Mouse (Mus musculus): ENCODE results near the gene Ptpra.
"Not testable (repeated sequence)": the region's sequence is repeated elsewhere in the genome, so short reads cannot be mapped to it uniquely, and the experiment has no call there.

The Ptpra gene

GRCm38 (mm10) chr2:130564063-130564462 lies 114.0 kb downstream of the Ptpra start:
- DNase-seq: no peak

- no peak for DNase-seq
These were observed 114.9 kb downstream of the Ptpra start for GRCm38 (mm10) chr2:130564983-130565382.

GRCm38 (mm10) chr2:130568921-130569320 lies 118.8 kb downstream of the Ptpra start:
- no peak for DNase-seq

GRCm38 (mm10) chr2:130569926-130570325 lies 119.8 kb downstream of the Ptpra start:
- DNase-seq: no peak

- no peak for DNase-seq
These were observed 124.9 kb downstream of the Ptpra start for GRCm38 (mm10) chr2:130574960-130575359.

- DNase-seq: no peak
These were observed 125.8 kb downstream of the Ptpra start, which contains the start of gene Oxt for GRCm38 (mm10) chr2:130575873-130576272. TSS of gene Oxt (plus strand) at chr2:130576173.

- DNase-seq: not testable (repeated sequence)
These were observed 126.5 kb downstream of the Ptpra start for GRCm38 (mm10) chr2:130576564-130576963.

GRCm38 (mm10) chr2:130577021-130577420 lies 126.9 kb downstream of the Ptpra start:
- DNase-seq: no peak

- DNase-seq: peak; percentile 63 to 65
These were observed 127.6 kb downstream of the Ptpra start for GRCm38 (mm10) chr2:130577632-130578031.

- DNase-seq: peak; percentile 42 to 69
These were observed 128.1 kb downstream of the Ptpra start for GRCm38 (mm10) chr2:130578148-130578547.

GRCm38 (mm10) chr2:130579791-130580190 lies 129.7 kb downstream of the Ptpra start:
- DNase-seq: no peak

- DNase-seq: no peak
These were observed 131.1 kb downstream of the Ptpra start for GRCm38 (mm10) chr2:130581201-130581600.

GRCm38 (mm10) chr2:130582552-130582951 lies 132.5 kb downstream of the Ptpra start, which contains the start of gene Avp:
TSS of gene Avp (minus strand) at chr2:130582554.
- DNase-seq: no peak

- peak in 1 of 2 experiments; percentile 66 for DNase-seq
These were observed 134.0 kb downstream of the Ptpra start for GRCm38 (mm10) chr2:130583902-130584560.

- DNase-seq: no peak
These were observed 135.9 kb downstream of the Ptpra start for GRCm38 (mm10) chr2:130586016-130586415.

- DNase-seq: no peak
These were observed 138.3 kb downstream of the Ptpra start for GRCm38 (mm10) chr2:130588373-130588772.

GRCm38 (mm10) chr2:130589157-130589556 lies 139.1 kb downstream of the Ptpra start:
- peak in 1 of 2 experiments; percentile 23 for DNase-seq

GRCm38 (mm10) chr2:130589761-130590160 lies 139.7 kb downstream of the Ptpra start:
- DNase-seq: peak in 1 of 2 experiments; percentile 42

- no peak for DNase-seq
These were observed 140.9 kb downstream of the Ptpra start for GRCm38 (mm10) chr2:130591016-130591415.

GRCm38 (mm10) chr2:130595596-130595995 lies 145.5 kb downstream of the Ptpra start:
- no peak for DNase-seq

- peak in 1 of 2 experiments; percentile 35 for DNase-seq
These were observed 147.5 kb downstream of the Ptpra start for GRCm38 (mm10) chr2:130597601-130598010.

- no peak for DNase-seq
These were observed 148.3 kb downstream of the Ptpra start for GRCm38 (mm10) chr2:130598399-130598798.

- DNase-seq: peak; percentile 45 to 75
These were observed 152.1 kb downstream of the Ptpra start for GRCm38 (mm10) chr2:130602195-130602594.

All from lung, postnatal 4 days (tissue).